Mouse (Mus musculus) leukemia stem cell, adult 10-12 weeks (primary cell): ENCODE results near the gene Sord. TPM values are rescaled to one million over a fixed set of nuclear protein-coding genes. Genes with fewer than 3 reads are reported as not detected.

Experiments
- polyA plus RNA-seq: library from polyadenylated mRNA; stranded (reverse); fragments of >175 nt; gene quantifications from 2 replicates; pipeline ENCODE4 v1.2.3, GENCODE M21; 2012; ENCODE audit warnings: low replicate concordance

Gene Sord
- 4.3 and 4.7 TPM in 2 replicates for polyA plus RNA-seq

DNA sequence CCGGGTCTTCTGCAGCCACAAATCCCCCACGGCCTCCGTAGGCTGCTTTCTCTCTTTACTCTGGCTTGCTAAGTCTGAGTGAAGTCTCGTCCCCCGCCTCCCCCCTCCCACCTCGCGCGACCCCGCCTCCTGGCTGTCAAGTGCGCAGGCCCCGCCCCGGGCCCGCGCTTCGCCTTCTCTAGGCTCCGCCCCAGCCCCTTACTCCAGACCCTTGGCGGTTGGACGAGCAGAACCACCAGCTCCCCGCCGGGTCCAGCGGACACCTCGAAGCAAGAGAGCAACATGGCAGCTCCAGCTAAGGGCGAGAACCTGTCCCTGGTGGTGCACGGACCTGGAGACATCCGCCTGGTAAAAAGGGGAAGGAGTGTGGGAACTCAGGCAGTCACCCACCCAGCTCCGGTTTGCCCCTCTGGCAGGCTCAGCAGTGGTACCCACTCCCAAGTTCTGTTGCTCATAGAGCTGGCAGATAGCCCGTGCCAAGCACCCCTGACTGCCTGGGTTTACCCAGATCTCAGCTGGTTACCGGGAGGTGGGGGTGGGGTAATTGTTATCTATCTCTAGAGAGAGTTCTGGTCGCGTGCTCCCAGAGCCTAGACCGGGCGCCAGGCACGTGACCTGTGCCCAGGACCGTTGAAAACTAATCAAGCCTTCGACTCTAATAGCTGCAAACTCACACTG lies at the start of gene Sord:
TSS of gene Sord (plus strand) at position 139 of the 678 bp plus-strand sequence.

DNA sequence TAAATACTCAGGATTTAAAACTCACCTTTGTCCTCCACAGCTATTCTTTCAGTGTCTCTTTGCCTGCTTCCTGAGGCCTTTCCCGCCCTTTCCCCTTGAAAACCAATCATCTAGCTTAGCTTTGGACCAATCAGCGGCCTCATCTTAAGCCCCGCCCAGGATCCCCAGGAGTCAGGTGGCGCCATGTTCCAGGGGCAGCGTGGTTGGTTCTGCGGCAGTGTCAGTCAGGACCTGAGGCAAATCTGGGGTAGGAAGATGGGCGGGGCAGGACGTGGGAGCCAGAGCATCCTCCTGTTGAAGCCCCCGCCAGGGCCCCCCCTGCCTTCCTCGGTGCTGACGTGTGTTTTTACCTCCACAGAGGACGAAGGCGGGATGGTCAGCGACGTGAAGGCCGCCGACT lies 48.4 kb upstream of the Sord start, which contains the start of the genes Patl2 and Terb2:
TSS of gene Patl2 (minus strand) at position 84 of the 400 bp plus-strand sequence.
TSS of gene Terb2 (plus strand) at position 167 of the 400 bp plus-strand sequence.

DNA sequence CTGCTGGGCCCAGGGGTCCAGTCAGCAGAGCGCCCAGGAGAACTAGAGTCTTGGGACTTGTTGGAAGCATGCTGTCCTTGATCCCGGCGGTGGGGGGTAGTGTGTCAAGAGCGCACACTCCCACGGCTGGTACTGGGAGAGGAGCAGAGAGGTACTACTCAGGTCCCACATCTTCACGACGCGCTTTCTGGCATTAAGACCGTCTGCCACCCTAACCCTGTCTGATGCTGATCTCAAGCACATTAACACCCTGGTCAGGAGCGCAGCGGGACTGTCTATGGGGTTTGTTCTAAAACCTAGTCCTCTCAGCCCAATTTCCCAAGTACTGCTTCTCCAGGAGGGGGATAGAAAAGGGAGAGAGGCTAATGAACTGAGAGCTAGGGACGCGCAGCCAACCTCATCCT lies 63.5 kb downstream of the Sord start, which contains the start of gene Duox2:
TSS of gene Duox2 (minus strand) at position 354 of the 404 bp plus-strand sequence.

DNA sequence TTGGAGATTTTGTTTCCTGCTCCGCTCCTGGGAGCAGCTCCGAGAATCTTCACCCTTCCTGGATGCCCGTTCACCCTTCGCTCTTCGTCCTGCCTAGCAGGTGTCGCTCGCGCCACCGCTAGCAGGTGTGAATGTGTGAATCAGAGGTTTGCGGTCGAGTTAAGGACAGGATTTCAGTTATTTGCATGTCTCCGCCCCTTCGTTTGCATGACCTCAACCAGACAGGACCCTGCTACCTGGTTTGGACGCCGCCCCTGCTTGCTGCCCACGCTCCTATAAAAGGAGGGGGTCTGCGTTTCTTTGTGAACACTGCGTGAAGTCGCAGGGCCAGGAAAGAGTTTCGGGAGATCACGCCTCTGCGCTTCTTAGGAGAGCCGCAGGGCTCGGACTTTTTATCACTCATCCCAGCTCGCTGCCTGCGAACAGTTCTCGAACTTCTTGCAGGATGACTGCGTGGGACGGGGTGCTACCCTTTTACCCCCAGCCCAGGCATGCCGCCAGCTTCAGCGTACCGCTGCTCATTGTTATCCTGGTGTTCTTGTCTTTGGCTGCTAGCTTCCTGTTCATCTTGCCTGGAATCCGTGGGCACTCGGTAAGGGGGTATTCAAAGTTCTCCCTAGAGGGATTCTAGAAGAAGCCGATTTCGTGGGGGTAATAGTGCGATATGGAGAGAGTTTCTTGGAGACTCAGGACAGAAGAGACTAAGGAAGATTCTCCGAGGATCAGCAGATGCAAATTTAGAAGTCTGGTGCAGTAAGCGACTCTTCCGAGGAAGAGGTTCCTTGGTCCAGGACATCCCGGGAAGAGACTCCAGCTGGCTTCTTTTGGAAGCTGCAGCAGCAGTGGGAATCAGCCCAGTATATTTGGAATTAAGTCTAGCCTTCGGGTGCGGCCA lies 64.3 kb downstream of the Sord start, which contains the start of gene Duoxa2:
TSS of gene Duoxa2 (plus strand) at position 305 of the 895 bp plus-strand sequence.

DNA sequence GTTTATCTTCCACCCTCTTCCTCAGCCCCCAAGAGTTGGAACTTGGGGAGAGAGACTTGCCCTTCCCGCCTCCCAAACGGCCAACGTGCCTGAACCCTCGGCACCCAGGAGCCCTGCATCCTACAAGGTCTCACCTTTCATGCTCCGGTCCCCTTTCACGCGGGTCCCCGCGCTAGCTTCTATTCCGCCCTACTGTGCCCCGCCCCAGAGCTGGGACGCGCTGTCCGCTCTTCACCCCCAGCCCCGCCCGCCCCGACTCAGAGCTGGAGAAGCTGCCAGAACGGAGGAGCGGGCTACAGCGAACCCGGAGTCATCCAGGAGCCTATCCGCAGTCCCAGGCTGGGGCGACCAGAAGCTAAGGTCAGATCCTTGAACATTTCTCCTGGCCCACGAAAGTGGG lies 79.0 kb downstream of the Sord start, which contains the start of gene Duoxa1:
TSS of gene Duoxa1 (minus strand) at position 195 of the 400 bp plus-strand sequence.

Other genes with a start within 250 kb of the Sord start
- gene Eif3j1, start 206.2 kb upstream of the Sord start, polyA plus RNA-seq, result 75.5 and 106 TPM in 2 replicates
- gene Spg11, start 116.4 kb upstream of the Sord start, polyA plus RNA-seq, result 0.95 and 1.5 TPM in 2 replicates
- gene B2m, start 87.1 kb upstream of the Sord start, polyA plus RNA-seq, result 35.5 and 49.1 TPM in 2 replicates
- 0.10 TPM in 1 of 2 replicates, not detected in the other for gene Trim69, start 74.0 kb upstream of the Sord start, polyA plus RNA-seq
- gene Patl2, start 48.6 kb upstream of the Sord start, polyA plus RNA-seq, result 0.07 TPM in 1 of 2 replicates, not detected in the other
- gene Terb2, start 48.5 kb upstream of the Sord start, polyA plus RNA-seq, result not detected in 2 replicates
- gene Duox2, start 63.7 kb downstream of the Sord start, polyA plus RNA-seq, result not detected in 2 replicates
- not detected in 2 replicates for gene Duoxa2, start 64.2 kb downstream of the Sord start, polyA plus RNA-seq
- gene Duoxa1, start 79.0 kb downstream of the Sord start, polyA plus RNA-seq, result not detected in 2 replicates
- gene Duox1, start 80.9 kb downstream of the Sord start, polyA plus RNA-seq, result not detected in 2 replicates
- gene Shf, start 134.4 kb downstream of the Sord start, polyA plus RNA-seq, result 15.5 and 30.8 TPM in 2 replicates
- 0.11 and 0.17 TPM in 2 replicates for gene Slc28a2, start 191.7 kb downstream of the Sord start, polyA plus RNA-seq